Mouse (Mus musculus): ENCODE measurements at regions not wholly inside any gene's neighbourhood (a gene's known extent, or its start where the extent isn't known, plus 50 kb on each side); places are given as distances from the start of the nearest gene placed in this dataset.

DNA sequence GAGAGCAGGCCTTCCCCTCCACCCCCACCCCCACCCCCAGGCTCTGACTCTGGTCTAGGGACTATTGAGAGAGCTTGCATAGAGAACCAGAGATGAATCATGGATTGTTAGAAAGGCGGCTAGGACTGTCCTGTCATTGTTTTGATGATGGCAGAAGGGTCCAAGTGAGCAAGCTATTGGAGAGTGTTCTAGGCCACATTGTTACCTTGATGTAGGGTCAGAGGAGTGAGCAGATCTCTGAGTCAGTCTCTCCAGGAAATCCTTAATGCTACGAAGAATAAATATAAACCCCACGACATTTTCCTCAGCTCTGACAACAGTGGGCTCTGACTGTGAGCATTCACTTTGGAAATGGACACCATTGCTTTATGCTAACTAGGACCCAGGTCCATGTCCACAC lies 144.9 kb downstream of the Hibadh start:
- Histone ChIP-seq H3K27me3 (no peaks in the 10 kb centered on the region), H3K4me1 (no peaks in the 10 kb centered on the region), H3K27ac (no peak overlapping the region), H3K4me2 (no peak overlapping the region), H3K9me3 (no peaks in the 10 kb centered on the region), H3K9ac (no peak overlapping the region), H3K4me3 (replicated peaks) (no peak overlapping the region), H3K36me3 (replicated peaks) (no peaks in the 10 kb centered on the region)
- WGBS: 77% methylated on average over 3 of the region's 3 CpGs
- no peak for ATAC-seq (ENCODE audit: low FRiP score)

DNA sequence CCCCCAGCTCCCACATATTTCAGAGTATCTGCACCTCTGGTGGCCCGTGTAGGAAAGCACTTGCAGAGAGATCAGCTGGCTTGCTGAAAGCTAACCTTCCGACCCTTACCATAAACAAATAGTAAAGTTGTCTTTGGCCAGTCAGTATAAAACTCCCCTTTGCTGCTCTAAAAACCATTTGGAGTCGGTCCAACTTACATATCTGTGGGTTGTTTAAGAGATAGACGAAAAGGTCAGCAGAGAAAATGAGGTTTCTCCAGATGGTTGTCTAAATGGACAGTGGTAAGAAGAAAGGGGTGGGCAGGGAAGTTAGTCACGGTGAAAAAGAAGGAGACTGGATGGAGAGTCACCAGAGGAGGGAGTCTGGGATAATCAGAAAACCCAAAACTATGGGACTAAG lies 144.3 kb downstream of the Hibadh start:
- WGBS: 81% methylated on average over 5 of the region's 5 CpGs
- Histone ChIP-seq H3K27ac (no peak overlapping the region), H3K27me3 (no peaks in the 10 kb centered on the region), H3K9ac (no peak overlapping the region), H3K4me3 (replicated peaks) (no peak overlapping the region), H3K4me1 (no peaks in the 10 kb centered on the region), H3K9me3 (no peaks in the 10 kb centered on the region), H3K36me3 (replicated peaks) (no peaks in the 10 kb centered on the region), H3K4me2 (no peak overlapping the region)
- no peak for ATAC-seq (ENCODE audit: low FRiP score)

All from forebrain, embryonic 12.5 days (tissue).